Mouse (Mus musculus) adrenal gland, postnatal 36 days (tissue): ENCODE data around the gene Slc25a47. TPM values are rescaled to one million over a fixed set of nuclear protein-coding genes. Genes with fewer than 3 reads are reported as not detected.
A peak's percentile ranks its signal among the peaks of the same experiment; 100 is the strongest.

Experiments used
- DNase-seq, 2 experiments: peaks; one replicate each; pipeline ENCODE4 v3.0.0; 2021; ENCODE audit warnings: mixed read lengths in 1 of 2
- long read RNA-seq, 2 experiments: library from polyadenylated mRNA; stranded (forward); transcript quantifications; one replicate each; pipeline ENCODE4 v2.0.0; 2021; ENCODE audit warnings: borderline sequencing depth in 2 of 2
- total RNA-seq, 2 experiments: library from RNA; stranded (reverse); gene quantifications; 2 replicates each; pipeline ENCODE4 v1.2.3; 2021

The Slc25a47 gene
- 10 to 100 TPM; 11.2 to 13.5 TPM for total RNA-seq
- long read RNA-seq, experiment 1, partial matches to known transcripts: 0 of 3 reads
- long read RNA-seq, experiment 1, other reads (novel, unspliced or antisense): 3 of 3 reads
- long read RNA-seq, experiment 2: 0 reads

GRCm38 (mm10) chr12:108835840-108836409 lies at the start of gene Slc25a47, which contains the start of gene Slc25a29:
Gene Slc25a47, plus strand, starts transcription at chr12:108836046.
Gene Slc25a29, minus strand, starts transcription at chr12:108835883.
- DNase-seq: peak; percentile 97 to 98

GRCm38 (mm10) chr12:108787329-108787728 lies 48.5 kb upstream of the Slc25a47 start:
- no peak for DNase-seq

- peak; percentile 84 to 89 for DNase-seq
Observed at GRCm38 (mm10) chr12:108792152-108792545, 43.7 kb upstream of the Slc25a47 start.

- DNase-seq: peak; percentile 99 to 100
Observed at GRCm38 (mm10) chr12:108792546-108793452, 43.0 kb upstream of the Slc25a47 start, which contains the start of gene Yy1. Gene Yy1, plus strand, starts transcription at chr12:108792973.

- peak; percentile 20 to 34 for DNase-seq
Observed at GRCm38 (mm10) chr12:108793453-108793941, 42.3 kb upstream of the Slc25a47 start.

DNA sequence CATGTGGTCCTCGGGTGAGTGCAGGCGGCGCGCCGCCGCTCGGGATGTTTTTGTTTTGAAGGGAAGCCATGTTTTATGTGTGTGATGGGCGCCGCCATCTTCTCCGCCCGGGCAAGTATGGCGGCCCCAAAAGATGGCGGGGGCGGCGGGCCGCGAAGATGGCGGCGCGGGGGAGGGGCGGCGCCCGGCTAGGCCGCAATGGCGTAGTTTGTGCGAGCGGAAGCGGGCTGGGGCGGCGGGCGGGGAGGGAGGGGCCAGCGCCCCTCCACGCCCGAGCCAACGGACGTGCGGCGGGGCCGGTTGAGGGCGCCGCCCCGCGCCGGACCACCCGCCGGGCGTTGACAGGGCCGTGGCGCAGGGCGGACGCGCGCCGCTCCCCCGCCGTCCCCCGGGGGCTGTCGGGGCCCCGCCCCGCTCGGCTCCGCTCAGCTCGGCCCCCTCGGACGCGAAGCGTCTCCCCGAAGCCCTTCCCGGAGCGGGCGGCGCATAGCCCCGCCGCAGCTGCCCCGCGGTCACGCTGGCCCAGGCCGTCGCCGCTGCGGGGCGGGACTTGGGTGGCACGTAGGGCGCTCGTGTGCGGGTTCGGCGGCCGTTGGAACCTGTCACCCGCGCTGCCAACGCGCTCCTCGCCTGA lies 41.7 kb upstream of the Slc25a47 start:
- DNase-seq: peak; percentile 86 to 91

DNA sequence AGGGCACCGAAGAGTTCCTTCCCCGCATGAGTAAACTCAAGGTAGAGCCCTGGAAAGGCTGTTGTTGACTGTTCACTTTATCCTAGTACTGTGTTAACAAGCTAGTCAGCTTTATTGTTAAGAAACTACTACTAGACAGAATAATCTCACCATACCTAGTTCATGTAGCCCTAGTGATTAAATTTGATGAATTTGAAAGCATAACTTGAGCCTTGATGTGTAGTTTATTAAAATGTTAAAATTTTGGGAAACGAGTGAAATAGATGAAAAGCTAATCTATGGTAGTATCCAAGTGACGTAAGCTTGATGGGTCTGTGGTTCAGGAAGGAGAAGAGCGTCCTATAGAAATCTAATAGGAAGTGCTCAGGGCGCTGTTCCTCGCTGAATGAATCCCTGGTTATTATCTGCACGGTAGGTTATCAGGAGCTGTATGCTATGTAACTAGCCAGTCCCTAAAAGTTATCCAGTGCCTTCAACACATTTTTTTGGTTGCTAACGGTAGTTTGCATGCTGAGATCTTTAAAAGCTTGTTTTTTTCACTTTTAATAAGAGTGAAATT lies 40.8 kb upstream of the Slc25a47 start:
- DNase-seq: no peak

DNA sequence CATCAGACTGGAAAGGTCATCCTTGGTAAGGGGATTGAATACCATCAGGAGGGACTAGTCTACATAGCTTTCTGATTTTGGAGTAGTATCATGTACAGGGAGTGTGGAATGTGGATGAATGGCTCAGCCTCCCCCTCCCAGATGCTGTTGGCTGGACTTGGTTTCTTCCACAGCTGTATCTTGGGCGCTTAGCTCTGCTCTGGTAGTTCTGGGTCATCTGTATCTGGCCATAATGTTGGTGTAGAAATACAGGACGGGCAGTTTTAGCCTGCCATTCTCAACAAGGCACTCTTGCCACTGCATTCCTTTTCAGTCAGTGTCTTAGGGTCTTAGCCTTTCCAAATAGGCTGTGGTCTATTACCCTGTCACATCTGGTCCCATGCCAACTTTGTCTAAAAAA lies 34.2 kb upstream of the Slc25a47 start:
- DNase-seq: no peak

DNA sequence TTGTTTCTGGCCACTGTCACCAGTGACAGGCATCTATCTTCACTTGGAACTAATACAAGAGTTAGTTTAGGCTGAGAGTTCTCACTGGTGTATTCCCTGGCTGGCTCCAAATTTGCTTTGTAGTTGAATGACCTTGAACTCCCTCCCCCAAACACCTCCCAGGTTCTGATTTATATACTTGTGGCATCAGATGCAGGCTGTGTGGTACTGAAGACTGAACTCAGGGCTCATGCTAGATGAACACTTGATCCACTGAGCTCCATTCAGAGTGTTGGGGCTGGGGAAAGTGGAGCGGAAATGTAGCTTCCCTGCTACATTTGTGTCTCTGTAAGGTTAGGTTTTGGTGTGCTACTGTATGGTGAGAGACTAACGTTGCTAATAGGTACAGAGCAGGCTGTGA lies 31.5 kb upstream of the Slc25a47 start:
- DNase-seq: no peak

DNA sequence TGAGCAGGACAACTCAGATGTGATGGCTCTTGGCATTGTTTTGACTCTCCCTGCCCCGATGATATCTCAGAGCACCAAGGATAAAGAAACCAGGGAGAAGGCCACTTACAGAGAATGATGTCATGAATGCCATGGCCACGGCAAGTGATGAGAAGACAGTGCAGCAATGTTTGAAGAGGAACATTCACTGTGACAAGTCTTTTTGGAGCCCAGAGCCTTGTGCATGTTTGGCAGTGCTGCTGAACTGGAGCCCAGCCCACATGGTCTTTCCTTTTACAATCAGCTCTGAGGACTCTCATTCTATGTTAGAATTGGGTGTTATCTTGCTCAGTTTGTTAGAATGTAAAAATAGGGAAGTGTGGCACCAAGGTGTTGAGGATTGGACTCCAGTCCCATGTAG lies 27.4 kb upstream of the Slc25a47 start:
- peak; percentile 65 to 67 for DNase-seq

- no peak for DNase-seq
Observed at GRCm38 (mm10) chr12:108809771-108810170, 26.1 kb upstream of the Slc25a47 start.

DNA sequence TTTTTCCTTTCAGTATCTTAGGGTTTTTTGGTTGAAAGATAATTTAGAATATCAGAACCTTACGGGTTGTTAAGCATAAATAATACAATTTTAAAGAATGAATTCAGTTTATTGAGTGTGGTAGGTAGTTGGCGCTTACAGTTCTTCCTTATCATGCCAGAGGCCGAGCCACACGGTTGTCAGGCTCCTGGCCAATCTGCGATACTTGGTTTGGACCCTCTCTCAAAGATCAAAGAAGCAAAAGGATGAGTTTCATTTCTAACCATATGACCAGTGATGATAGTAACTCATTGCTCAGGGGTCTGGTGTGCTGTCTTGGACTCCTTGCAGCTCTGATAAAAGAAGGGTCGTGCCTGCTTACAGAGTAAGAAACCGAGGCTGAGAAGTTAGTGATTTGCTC lies 25.5 kb upstream of the Slc25a47 start:
- DNase-seq: no peak

DNA sequence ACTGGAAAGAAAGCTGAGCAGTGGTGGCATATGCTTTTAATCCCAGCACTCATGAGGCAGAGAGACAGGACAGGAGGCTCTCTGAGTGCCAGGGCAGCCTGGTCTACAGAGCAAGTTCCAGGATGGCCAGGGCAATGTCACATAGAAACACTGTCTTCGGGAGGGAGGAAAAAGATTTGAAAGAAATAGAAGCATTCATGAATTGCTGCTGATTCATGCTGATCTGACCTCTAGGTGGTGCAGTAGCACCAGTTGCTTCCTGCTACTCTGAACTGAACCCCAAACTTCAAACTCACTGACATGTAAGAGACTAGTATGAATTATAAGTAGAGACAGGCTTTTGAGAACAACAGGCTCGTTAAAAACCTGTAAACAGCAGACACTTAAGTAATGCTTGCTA lies 24.7 kb upstream of the Slc25a47 start:
- DNase-seq: peak in 1 of 2 experiments; percentile 59

- no peak for DNase-seq
Observed at GRCm38 (mm10) chr12:108812463-108812862, 23.4 kb upstream of the Slc25a47 start.

DNA sequence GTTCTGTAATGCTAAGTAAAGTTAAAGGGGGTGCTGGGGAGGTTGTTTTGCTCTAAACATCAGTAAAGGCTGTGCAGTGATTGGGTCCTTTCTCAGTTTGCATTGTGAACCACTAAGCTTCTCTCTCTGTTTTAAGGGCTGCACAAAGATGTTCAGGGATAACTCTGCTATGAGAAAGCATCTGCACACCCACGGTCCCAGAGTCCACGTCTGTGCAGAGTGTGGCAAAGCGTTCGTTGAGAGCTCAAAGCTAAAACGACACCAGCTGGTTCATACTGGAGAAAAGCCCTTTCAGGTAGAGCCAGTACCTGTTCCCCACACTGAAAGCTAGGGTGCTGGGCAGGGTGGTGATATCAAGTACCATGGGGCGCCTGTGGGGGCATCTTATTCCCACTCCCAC lies 21.4 kb upstream of the Slc25a47 start:
- no peak for DNase-seq

DNA sequence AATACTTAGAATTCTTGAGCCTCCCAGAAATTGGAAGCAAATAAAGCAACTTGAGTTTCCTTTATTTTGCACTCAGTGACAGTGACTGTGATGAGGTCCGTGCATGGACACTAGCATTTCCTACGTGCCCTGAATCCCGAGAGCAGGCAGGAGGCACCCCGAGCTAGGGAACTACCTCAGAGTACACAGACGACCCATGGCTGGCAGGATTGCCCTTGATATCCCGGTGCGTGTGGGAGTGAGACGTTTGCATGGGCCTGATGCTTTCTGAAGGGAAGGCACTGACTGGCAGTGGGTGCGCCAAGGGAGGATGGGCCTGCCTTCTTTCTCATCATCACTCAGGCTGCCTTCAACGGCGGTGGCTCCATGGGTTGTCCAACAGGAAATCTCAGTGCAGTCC lies 19.3 kb upstream of the Slc25a47 start:
- DNase-seq: no peak

DNA sequence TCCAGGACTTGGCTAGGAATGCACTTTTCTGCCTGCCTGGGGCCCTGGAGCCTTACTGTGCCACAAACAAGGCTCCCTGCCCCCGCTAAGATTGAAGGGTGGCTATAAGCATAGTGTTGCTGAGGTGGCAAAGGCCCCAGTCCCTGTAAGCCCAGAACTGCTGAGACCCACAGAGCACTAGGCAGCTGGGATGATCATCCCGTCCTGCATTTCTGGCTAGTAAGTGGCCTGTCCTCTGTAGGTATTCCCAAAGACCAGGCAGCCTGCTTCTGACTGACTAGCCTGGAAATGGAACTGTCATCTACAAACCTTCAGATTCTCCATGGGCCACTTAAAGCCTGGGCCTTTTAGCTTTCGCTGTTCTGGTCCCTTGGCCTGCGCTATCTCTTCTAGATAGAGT lies 15.4 kb upstream of the Slc25a47 start:
- no peak for DNase-seq

DNA sequence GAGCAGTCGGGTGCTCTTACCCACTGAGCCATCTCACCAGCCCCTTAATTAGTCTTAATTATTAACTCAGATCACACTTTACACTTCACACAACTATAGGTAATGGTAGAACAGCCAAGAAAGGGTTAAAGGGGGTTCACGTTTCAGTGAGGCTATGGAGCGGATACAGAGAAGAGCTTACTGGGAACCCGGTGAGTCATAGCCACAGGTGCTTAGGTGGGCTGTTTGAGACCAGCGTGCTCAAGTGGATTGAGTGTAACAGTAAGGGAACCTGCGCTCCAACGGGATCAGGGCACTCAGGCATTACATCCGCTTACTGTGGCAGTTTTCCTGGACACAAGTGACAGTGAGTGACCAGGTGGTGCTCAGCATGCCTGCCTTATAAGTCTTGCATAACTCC lies 12.8 kb upstream of the Slc25a47 start:
- no peak for DNase-seq

GRCm38 (mm10) chr12:108824225-108824874 lies 11.5 kb upstream of the Slc25a47 start:
- no peak for DNase-seq

DNA sequence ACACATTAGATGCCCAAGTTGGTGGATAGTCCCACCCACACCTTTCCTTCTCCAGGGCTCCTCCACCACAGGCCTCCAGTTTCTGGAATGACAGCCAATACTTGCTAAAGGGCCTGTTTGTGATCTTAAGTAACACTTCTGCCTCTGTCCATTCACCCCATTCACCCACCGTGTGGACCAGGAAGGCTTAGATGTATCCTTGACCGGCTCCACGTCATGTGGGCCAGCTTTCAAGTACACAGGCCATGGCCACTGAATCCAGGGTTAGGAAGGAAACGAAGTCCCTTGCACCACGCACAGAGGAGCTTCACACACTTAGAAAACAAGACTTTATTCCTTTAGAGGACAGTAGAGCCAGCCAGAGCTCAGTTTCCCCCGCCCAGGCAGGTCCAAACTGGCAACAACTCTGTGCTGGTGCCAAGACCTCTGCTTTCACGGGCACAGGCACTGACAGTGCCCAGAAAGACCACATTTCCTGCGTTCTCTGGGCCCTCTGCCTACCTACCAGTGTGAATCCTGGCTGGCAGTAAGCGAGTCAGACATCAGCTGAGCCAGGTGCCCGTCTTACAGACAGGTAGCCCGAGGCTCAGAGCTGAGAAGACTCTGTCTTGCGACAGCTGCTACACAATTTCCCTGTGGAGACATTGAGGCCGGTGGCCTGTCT lies 10.2 kb upstream of the Slc25a47 start:
- peak in 1 of 2 experiments; percentile 56 for DNase-seq
